Mouse (Mus musculus) neural tube, embryonic 13.5 days (tissue): Measurements from ENCODE around the gene Baiap2l2. TPM values are rescaled to one million over a fixed set of nuclear protein-coding genes. Genes with fewer than 3 reads are reported as not detected.
"Not testable (repeated sequence)": the region's sequence is repeated elsewhere in the genome, so short reads cannot be mapped to it uniquely, and the experiment has no call there.

Experiments used
- ATAC-seq: fragments of 200-750 bp; cut with Nextera tagmentation; 2 replicates; pipeline ENCODE4 v1.8.0; 2017; ENCODE audit warnings: low read depth, mild to moderate bottlenecking, moderate TSS enrichment, moderate library complexity
- H3K27ac ChIP-seq: fragments of 300-500 bp; sonication (generic); replicated peaks from 2 replicates; pipeline ENCODE4 v1.5.1; 2015; ENCODE audit warnings: moderate library complexity, mild to moderate bottlenecking, inconsistent platforms
- H3K27me3 ChIP-seq: fragments of 300-500 bp; sonication (generic); 2 replicates; pipeline ENCODE4 v1.6.1; 2015; ENCODE audit warnings: mild to moderate bottlenecking, inconsistent platforms
- H3K36me3 ChIP-seq: fragments of 300-500 bp; sonication (generic); 2 replicates; pipeline ENCODE4 v1.6.1; 2015; ENCODE audit warnings: mild to moderate bottlenecking, inconsistent platforms
- H3K4me1 ChIP-seq: fragments of 300-500 bp; sonication (generic); replicated peaks from 2 replicates; pipeline ENCODE4 v1.6.1; 2015; ENCODE audit warnings: inconsistent platforms
- H3K4me2 ChIP-seq: fragments of 300-500 bp; sonication (generic); 2 replicates; pipeline ENCODE4 v1.6.1; 2015; ENCODE audit warnings: inconsistent platforms, mild to moderate bottlenecking, moderate library complexity
- H3K4me3 ChIP-seq: fragments of 300-500 bp; sonication (generic); 2 replicates; pipeline ENCODE4 v1.5.1; 2015; ENCODE audit warnings: mild to moderate bottlenecking, inconsistent platforms
- H3K9ac ChIP-seq: fragments of 300-500 bp; sonication (generic); 2 replicates; pipeline ENCODE4 v1.6.1; 2015; ENCODE audit warnings: moderate library complexity, mild to moderate bottlenecking, inconsistent platforms
- H3K9me3 ChIP-seq: fragments of 300-500 bp; sonication (generic); 2 replicates; pipeline ENCODE4 v1.6.1; 2016; ENCODE audit warnings: inconsistent platforms
- WGBS: fragments of 180-500 bp; shearing (Covaris S2); methylation state at CpG from one replicate; pipeline ENCODE4 v1.1.7; 2015; 5-methylcytosine and 5-hydroxymethylcytosine counted together
- polyA plus RNA-seq: library from polyadenylated mRNA; unstranded; fragments of >200 nt; fragmentation: Nextera tagmentation; extraction: Ambion mirVana; gene quantifications from 2 replicates; pipeline ENCODE4 v1.2.1, GENCODE M21; 2015

Baiap2l2 gene
- polyA plus RNA-seq, 1 experiment from 2014 or later = 2.7 TPM

DNA sequence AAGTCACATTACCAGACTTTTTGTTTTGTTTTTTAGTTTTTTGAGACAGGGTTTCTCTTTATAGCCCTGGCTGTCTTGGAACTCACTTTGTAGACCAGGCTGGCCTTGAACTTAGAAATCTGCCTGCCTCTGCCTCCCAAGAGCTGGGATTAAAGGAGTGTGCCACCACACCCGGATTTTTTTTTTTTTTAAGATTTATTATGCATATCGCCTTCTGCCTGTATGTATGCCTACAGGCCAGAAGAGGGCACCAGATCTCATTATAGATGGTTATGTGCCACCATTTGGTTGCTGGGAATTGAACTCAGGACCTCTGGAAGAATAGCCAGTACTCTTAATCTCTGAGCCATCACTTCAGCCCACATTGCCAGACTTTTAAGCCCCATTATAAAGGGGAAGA, 59.6 kb downstream of the Baiap2l2 start:
- 61% methylated on average over 2 of the region's 2 CpGs for WGBS
- not testable (repeated sequence) for H3K27ac ChIP-seq, ATAC-seq, H3K4me3 ChIP-seq, H3K27me3 ChIP-seq, H3K4me2 ChIP-seq, H3K9me3 ChIP-seq, H3K36me3 ChIP-seq, H3K9ac ChIP-seq
- H3K4me1 ChIP-seq = peaks cover 35% of the 10 kb centered on the region

DNA sequence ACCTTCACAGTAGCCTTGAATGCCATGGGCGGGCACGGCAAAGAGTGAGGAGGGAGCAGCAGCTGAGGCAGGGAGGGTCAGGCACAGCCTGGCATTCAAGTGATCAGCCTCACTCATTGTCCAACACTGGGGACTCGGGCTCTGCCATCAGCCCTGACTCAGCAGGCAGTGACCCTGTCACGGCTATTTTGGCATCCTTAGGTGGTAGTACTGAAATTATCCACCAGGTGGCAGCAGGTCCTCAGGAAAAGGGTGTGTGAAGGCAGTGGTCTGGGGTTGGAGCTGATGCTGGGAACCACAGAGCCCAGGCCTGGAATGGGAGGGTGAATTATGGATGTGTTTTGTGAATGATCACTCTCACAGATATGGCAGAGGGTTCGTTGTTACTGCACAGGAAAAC, 60.7 kb downstream of the Baiap2l2 start:
- 2% methylated on average over 5 of the region's 5 CpGs for WGBS
- Histone ChIP-seq H3K4me2 (peak overlapping the region; percentile 25), H3K9ac (no peak overlapping the region), H3K4me3 (no peak overlapping the region), H3K4me1 (peaks cover 29% of the 10 kb centered on the region), H3K27ac (no peak overlapping the region; the same call in 1 of the 2 replicates), H3K9me3 (no peaks in the 10 kb centered on the region), H3K27me3 (no peaks in the 10 kb centered on the region), H3K36me3 (no peaks in the 10 kb centered on the region)
- ATAC-seq = peak; percentile 33

DNA sequence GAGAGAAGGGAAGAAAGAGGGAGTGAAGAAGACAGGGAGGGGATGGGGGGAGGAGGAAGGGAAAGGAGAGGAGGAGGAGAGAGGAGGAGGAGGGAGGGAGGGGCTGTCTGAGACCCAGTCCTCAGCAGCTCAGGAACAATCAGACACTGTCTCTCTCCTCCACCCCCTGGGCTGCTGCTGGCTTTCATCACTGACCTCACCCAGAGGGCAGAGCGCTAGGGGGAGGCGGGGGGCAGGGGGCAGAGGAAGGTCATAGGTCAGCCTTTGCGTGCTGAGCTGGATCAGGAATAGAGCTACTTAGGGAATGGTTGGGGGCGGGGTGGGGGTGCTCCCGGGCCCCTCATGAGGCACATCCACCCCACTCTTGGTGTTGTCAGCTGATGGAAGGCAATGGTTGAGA, 61.7 kb downstream of the Baiap2l2 start:
- ATAC-seq = no peak
- H3K9ac ChIP-seq = 0 out of 2 replicates have a peak overlapping the region, but pooled peaks have one; percentile 26
- WGBS = 3% methylated on average over 5 of the region's 5 CpGs
- H3K4me2 ChIP-seq = peak overlapping the region; percentile 25; the same call in 1 of the 2 replicates
- H3K27me3 ChIP-seq = no peaks in the 10 kb centered on the region
- no peaks in the 10 kb centered on the region for H3K9me3 ChIP-seq
- no peak overlapping the region for H3K4me3 ChIP-seq
- peaks cover 31% of the 10 kb centered on the region for H3K4me1 ChIP-seq
- no peak overlapping the region for H3K27ac ChIP-seq
- H3K36me3 ChIP-seq = no peaks in the 10 kb centered on the region

DNA sequence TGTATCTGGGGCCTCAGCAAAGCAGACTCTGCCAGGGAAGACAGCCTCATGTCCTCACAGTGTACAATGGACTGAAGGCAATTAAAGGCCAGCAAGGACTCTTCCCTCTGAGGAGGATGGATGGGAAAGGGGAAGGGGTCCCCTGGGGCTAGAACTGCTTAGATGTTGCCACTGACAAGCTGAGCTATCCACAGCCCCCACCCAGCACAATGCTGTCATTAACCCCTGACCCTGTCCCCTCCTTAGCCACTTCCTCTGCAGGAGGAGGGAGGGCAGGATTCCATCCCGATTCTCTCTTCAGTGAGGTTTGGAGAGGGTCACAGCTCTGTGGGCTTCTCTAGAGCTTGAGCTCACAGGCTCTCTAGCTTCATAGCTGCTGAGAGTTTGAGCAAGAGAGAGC, 65.8 kb downstream of the Baiap2l2 start:
- H3K9me3 ChIP-seq = no peaks in the 10 kb centered on the region

DNA sequence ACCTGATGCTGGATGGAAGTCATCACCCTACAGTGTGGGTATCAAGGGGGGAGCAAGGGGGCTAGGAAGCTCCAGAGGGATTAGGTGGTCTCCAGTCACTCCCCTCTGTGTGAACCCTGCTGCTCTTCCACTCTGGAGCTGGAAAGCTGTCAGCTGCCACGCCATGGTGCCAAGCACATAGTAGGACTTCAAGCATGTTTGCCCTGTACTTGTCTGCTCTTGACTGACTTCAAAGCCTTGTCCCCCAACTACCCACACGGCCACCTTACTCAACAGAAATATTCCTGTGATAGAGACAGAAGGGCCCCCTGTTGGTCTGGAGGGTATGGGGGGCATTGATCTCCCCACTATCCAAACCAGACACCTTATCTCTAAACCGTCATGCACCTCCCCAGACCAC, 69.1 kb downstream of the Baiap2l2 start:
- Histone ChIP-seq H3K9ac (no peak overlapping the region), H3K4me2 (no peak overlapping the region), H3K4me1 (peaks cover 6% of the 10 kb centered on the region), H3K4me3 (no peak overlapping the region), H3K27ac (no peak overlapping the region), H3K27me3 (no peaks in the 10 kb centered on the region), H3K9me3 (no peaks in the 10 kb centered on the region), H3K36me3 (no peaks in the 10 kb centered on the region)
- 67% methylated on average over 3 of the region's 3 CpGs for WGBS
- ATAC-seq = no peak

More for the DNA sequence above, 65.8 kb downstream of the Baiap2l2 start:
- 0 out of 2 replicates have a peak overlapping the region, but pooled peaks have one; percentile 8 for H3K9ac ChIP-seq
- H3K27ac ChIP-seq = peak overlapping the region; percentile 13; the same call in 1 of the 2 replicates
- H3K27me3 ChIP-seq = no peaks in the 10 kb centered on the region
- no peak overlapping the region for H3K4me2 ChIP-seq
- H3K36me3 ChIP-seq = no peaks in the 10 kb centered on the region
- 4% methylated on average over 1 of the region's 1 CpGs for WGBS
- no peak for ATAC-seq
- peaks cover 20% of the 10 kb centered on the region for H3K4me1 ChIP-seq
- no peak overlapping the region for H3K4me3 ChIP-seq

DNA sequence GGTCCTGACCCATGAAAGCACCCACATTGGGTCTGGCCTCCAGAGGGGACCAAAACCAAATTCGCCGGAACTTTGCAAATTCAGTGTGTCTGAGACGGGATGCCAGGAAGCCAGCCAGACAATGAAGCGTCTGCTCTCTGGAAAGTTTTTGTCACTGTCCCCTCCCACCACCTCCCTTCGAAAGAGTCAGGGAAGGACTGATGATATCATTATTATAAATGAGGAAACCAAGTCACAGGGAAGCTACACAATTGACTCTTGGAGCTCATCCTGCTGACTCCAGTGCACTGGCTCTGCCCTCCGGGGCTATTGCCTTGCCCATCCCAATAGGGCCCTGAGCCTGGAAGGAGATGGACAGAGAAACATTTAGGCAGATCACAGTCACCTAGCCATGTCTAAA, 71.7 kb downstream of the Baiap2l2 start:
- no peaks in the 10 kb centered on the region for H3K36me3 ChIP-seq
- no peaks in the 10 kb centered on the region for H3K9me3 ChIP-seq
- no peaks in the 10 kb centered on the region for H3K4me1 ChIP-seq
- WGBS = 68% methylated on average over 6 of the region's 6 CpGs
- 0 out of 2 replicates have a peak overlapping the region, but pooled peaks have one; percentile 35 for H3K27ac ChIP-seq
- H3K9ac ChIP-seq = no peak overlapping the region
- H3K4me3 ChIP-seq = no peak overlapping the region
- H3K4me2 ChIP-seq = no peak overlapping the region
- H3K27me3 ChIP-seq = no peaks in the 10 kb centered on the region
- ATAC-seq = no peak

DNA sequence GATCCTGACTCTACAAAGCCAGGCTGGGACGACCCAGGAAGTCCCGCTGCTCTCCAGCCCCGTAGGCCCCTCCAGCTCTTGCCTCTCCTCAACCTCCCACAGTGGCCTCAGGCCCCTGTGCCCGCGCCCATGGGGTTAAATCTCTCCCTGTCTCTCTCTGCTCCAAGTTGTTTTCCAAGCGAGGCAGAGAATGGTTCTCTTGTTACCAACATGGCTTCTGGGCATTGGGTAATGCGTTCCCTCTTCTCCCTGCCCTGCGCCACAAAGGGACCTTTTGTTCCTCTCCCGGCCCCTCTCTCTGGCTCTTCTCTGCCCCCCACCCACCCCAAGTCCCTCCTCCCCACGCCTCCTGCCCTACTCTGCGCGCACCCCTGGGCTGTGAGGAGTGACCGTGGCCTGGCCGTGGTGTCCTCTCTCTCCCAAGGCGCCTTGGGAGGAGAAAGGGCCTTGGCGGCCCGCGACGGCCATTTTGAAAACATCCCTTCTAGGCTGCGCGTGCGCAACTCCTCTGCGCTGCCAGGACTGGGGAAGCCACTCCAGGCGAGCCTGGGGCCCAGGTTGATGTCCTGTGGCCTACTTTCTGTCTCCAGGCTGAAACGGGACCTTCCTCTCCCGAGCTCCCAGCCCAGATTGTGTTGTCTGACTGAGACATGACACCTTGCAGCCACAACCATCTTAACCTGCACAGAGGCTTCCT, 72.4 kb downstream of the Baiap2l2 start:
- Histone ChIP-seq H3K4me1 (no peaks in the 10 kb centered on the region), H3K27me3 (no peaks in the 10 kb centered on the region), H3K9me3 (no peaks in the 10 kb centered on the region), H3K9ac (no peak overlapping the region), H3K27ac (peak overlapping the region; percentile 66), H3K4me3 (no peak overlapping the region), H3K4me2 (no peak overlapping the region), H3K36me3 (no peaks in the 10 kb centered on the region)
- peak; percentile 55 for ATAC-seq
- 68% methylated on average over 26 of the region's 26 CpGs for WGBS

DNA sequence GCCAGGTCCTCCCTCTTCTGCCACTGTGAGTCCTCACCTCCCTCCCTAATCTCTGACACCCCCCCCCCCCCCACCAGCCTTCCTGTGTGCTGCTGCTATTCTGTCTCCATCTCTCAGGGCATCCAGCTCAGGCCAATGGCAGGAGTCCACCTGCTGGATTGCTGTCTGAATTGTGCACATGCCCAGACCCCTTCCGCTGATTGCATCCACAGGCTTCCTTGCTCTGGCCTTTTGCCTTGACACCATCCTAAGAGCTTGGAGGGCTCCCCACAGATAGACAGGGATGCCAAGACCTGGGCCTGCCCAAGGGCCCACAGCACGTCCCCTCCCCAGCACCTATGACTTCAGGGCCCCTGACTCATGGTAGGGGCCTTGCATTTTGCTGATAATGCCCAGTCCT, 75.0 kb downstream of the Baiap2l2 start:
- Histone ChIP-seq H3K4me3 (no peak overlapping the region), H3K9me3 (no peaks in the 10 kb centered on the region), H3K27ac (no peak overlapping the region), H3K4me2 (no peak overlapping the region), H3K9ac (no peak overlapping the region), H3K27me3 (no peaks in the 10 kb centered on the region), H3K4me1 (no peaks in the 10 kb centered on the region), H3K36me3 (no peaks in the 10 kb centered on the region)
- no peak for ATAC-seq
- WGBS = 77% methylated on average over 2 of the region's 2 CpGs

DNA sequence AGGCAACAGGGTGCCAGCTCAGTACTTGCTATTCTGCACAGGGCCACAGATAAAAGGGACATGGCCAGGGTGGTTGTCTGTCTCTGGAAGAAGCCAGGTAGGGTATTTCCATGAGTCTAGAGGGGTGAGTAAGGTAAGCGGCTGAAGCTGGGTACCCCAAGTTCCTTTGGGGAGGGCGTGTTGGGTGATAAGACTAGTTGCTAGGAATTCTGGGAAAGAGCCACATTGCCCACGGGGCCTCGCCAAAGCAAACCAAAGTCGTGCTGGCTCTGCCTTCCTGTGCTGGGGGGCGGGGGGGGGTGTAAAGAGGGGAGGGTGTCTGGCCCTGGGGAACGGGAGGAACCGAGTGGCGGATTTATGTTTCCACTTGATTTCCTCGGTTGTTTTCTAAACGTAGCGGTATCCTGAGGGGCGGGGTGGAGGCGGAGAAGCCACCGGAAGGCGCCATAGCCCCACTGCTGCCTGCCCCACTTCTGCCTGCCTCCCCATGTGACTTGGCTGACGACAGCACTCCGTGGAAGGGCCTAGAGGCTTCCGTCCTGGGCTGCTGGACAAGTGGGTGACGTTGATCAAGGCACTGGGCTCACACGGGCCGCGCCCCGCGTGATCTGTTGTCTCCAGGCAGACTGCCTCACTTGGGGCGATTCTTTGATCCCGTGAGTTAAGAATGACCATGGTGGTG, 76.4 kb downstream of the Baiap2l2 start:
- H3K9ac ChIP-seq = no peak overlapping the region
- no peak overlapping the region for H3K27ac ChIP-seq
- no peaks in the 10 kb centered on the region for H3K27me3 ChIP-seq
- no peak overlapping the region for H3K4me3 ChIP-seq
- no peaks in the 10 kb centered on the region for H3K9me3 ChIP-seq
- no peak overlapping the region for H3K4me2 ChIP-seq
- no peaks in the 10 kb centered on the region for H3K4me1 ChIP-seq
- H3K36me3 ChIP-seq = no peaks in the 10 kb centered on the region
- ATAC-seq = no peak
- 77% methylated on average over 27 of the region's 27 CpGs for WGBS

DNA sequence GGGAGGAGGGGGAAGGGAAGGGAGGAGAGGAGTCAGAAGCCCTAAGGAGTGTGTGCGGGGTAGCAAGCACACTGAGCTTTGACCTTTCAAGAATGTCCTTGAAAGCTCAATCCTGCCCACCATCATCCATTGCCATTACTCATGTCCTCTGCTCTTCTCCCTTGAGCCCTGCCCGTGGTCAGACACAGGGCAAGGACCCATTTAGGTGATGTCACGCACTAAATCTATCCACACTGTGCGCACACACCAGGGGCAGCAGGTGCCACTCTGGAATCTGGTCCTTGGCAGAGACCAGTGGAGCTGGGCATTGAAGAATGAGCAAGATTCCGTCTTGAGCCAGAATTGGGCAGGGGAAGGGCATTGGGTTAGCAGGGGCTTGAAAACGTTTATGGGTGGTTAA, 77.1 kb downstream of the Baiap2l2 start:
- no peak for ATAC-seq
- Histone ChIP-seq H3K27me3 (no peaks in the 10 kb centered on the region), H3K4me3 (no peak overlapping the region), H3K36me3 (no peaks in the 10 kb centered on the region), H3K9ac (no peak overlapping the region), H3K4me1 (no peaks in the 10 kb centered on the region), H3K9me3 (no peaks in the 10 kb centered on the region), H3K4me2 (no peak overlapping the region), H3K27ac (no peak overlapping the region)
- 76% methylated on average over 6 of the region's 6 CpGs for WGBS
